Mouse (Mus musculus) thymus, postnatal 14 days (tissue): ENCODE measurements around the gene Exph5.

Experiments
- DNase-seq: peaks from one replicate; pipeline ENCODE4 v3.0.0; 2021

Gene Exph5

DNA sequence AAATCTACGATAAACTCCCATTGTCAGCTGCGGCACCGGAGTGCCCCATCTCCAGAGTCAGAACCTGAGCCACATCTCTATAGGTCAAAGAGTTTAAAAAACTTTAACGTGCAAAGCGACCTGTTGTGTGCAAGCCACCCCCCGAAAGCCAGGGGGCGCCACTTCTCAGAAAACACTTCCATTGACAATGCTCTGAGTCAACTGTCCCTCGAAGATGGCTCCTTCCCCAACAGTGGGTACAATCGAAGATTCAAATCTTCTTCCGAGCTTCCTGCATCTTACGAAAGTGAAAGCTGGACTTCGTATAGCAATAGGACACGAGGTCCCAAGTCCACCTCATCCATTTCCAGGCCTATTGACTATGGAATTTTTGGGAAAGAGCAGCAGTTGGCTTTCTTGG is 75.3 kb downstream of the Exph5 start:
- DNase-seq = peak; percentile 43

DNA sequence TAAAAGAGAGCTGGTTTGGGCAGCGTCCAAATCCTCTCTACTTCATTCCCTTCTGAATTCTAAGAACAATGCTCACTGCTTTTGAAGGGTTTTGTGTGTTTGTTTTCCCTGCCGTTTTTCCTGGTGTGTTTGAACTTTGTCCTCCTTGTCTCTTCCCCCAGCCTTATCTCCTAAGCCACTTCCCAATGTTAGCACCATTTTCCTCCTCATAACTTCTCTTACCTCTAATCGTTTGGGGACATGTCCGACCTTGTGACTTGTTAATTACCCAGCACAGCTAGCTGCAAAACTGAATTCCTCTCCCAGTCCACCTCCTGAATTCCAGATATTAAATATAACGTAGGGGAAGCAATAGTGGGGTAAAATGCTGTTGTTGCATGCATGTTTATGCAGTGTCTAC is 76.1 kb downstream of the Exph5 start:
- DNase-seq = no peak

DNA sequence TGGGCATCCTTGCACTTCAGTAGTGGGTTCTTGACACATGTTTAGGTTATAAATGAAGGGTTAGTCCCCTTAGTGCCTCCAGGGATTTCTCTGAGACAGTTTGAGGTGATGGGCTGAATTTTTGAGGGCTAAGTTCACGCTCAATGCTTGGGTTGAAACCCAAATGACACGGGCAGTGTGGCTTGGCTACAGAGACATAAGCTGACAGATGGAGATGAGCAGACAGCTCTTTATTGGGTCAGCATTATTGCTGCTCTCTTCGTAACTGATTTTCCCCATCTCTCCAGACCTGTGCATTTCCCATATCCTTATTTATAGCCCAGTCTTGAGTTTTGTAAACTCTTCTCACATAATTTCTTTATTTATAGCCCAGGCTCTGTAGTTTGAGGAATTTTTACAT is 76.7 kb downstream of the Exph5 start:
- no peak for DNase-seq

DNA sequence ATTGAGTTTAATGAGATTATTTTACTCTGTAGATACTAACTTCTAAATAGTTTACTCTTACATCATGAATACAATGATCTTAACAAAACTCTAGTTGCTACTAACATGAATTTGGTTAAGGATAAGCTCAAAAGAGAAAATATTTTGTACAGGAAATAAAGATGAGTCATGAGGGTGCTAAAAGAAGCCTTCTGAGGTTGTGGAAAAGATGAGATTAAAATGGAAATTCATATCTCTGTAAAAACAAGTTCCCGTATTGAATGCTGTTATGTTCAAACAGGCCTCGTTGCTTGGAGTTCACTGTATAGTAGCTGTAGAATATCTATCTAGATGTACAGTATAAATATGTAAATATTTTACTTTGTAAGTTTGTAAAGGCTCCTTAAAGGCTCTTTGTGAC is 79.1 kb downstream of the Exph5 start:
- no peak for DNase-seq

DNA sequence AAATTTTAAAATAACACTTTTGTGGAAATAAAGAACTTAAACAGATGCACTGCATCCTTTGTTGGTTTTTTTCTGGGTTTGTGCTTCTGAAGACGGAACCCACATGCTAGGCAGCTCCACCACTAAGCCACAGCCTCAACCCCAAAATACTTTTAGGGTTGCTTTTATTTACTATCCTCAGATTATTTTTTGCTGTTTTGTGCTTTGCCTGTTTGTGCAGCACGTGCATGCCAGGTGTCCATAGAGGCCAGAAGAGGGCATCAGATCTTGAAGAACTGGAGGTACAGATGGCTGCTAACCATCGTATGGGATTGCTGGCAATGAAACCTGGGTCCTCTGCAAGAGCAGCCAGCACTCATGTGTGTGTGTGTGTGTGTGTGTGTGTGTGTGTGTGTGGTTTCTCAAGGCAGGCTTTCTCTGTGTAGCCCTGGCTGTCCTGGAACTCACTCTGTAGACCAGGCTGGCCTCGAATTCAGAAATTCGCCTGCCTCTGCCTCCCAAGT is 79.7 kb downstream of the Exph5 start:
- peak; percentile 11 for DNase-seq

DNA sequence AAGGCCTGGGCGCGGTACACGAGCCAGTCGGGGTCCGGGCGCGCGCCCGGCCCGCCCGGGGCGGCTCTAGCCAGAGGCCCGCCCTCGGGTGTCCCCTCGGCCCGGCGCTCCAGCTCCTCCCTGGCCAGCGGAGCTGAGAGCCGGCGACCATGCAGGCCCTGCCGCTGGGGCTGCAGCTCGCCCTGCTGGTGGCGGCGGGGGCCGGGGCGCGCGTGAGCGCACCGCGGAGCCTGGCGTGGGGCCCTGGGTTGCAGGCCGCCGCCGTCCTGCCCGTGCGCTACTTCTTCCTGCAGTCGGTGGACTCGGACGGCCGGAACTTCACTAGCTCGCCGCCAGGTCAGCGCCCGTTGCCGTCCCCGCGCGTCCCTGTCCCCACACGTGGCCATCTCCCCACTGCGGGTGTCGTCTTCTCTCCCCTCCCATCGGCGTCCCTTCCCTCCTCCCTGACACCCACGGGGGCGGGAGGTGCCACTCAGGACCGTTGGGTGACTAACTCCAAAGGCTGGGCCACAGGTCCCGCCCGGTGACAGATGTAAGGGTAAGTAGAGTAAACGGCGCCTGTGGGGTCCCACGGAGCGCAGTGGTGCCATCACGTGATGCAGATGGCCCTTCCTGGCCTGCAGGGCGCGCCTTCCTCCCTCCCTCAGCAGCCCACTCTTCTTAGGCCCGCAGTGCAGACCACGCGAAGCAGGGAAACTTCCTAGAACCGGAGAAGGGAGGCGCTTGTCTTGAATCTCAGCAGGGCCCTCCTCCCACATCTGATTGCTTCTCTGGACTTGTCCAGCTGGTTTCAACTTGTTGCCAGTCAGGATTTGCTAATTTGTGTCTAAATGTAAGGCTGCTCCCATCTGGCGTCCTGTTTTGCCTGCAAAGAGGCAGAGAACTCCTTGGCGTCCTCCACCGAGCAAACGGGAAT is 82.7 kb downstream of the Exph5 start, which contains the start of gene Kdelc2:
Gene Kdelc2 (plus strand): TSS at position 75 of the 916 bp plus-strand sequence.
- DNase-seq = peak; percentile 37

DNA sequence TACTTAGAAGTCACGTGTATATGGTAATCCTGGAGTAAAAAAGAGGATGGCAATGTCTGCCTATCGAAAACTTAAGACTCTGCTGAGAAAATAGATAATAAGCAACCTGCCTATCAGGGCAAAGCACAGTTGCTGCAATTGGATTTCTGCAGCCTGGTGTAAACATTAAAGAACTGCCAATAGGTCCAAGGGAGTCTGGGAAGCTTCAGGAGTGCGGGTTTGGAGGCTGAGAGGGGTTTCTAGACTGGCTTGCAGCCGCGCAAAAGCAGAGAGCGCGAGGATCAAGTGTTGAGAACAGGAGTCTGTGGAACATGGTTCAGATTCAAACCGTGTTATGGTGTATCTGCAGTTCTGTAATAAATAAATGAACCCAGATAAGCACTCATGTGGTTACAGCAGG is 83.4 kb downstream of the Exph5 start:
- no peak for DNase-seq

DNA sequence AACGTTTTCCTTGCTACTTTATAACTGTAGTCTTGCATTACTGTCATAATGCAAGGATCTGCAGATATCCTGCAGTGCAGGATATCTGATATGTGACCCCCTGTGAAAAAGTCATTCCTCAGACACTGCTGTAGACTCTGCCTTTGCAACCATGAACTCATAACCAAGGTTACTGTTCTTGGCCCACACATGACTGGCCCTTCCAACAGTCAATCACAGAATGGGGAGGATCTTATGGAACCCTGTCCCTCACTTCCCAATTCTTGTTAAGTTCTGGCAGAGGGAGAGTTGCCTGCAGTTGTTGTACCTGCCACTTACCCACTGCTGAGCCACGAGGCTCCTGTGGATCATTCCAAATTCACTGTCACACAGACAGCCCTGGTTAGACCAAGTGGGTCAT is 86.0 kb downstream of the Exph5 start:
- no peak for DNase-seq

DNA sequence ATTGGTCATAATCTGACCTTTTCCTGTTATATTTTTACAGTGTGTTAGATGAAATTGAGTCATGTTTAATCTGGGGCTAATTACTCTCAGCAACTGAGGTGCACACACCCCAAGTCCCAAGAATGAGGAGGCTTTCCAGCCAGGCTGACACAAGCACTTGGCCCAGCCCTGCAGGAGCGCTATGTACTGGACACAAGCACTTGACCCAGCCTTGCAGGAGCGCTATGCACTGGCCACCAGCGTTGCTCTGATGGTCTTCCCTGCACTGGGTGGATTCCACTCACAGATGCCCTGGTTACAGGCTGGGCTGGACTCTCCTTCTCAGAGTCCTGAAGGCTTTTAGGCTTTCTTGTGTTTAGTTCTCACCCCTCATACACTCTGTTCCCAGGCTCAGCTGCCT is 87.6 kb downstream of the Exph5 start:
- no peak for DNase-seq

DNA sequence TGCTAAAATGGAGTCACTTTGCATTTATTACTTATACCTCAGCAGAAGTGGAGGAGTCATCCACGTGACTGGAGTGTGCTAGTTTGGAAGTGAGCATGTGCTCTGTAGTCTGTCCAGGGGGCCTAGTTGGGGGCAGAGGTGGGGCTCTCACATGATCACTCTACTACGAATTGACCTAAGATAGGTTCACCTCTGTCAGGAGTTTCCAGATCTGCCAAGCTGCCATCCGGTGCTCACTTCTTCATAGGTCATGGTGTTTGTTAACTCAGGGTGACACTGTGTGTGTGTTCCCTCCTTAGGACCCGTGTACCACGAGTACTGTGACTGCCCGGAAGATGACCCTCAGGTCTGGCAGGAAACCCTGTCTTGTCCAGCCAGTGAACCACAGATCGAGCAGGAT is 88.7 kb downstream of the Exph5 start:
- DNase-seq = no peak

DNA sequence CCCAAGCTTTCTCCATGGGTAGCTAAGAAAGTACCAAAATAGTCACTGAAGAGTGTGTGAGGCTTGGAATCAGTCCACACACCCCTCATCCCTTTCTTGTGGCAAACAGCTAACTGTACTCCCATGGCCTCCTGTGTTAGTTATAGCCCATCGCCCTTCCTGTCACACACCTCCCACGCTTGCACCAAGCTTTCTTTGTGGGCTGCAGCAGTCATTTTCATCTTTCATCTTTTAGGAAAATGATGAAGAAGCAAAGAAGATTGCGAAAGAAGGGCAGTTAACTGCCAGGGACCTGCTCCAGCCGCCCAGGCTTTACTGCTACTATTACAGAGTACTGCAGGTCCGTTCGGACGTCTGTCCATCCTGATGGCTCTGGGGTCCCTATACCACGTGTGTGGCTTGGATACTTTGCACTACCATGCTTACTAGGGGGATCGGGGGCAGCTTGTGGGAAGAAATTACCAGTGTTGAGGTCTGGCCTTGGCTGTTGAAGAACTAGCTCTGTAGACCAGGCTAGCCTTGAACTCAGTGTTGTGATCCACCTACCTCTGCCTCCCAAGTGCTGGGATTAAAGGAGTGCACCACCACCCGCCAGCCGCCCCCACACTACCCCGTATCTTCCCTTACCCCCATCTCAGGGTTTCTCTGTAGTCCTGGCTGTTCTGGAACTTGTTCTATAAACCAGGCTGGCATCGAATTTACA is 96.4 kb downstream of the Exph5 start:
- DNase-seq = no peak

DNA sequence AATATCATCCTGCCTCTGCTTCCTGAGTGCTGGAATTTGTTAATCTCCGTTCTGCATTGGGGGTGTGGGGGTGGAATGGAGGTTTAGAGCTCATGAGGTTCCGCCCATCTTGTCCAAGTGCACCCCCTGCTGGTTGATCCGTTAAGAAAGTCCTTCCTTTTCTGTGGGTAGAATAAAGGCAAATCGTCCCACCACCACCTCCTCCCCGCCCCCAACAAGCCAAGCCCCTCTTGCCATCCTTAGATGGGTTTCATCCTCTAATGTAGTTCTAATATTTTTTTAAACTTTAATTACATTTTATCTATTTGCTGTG is 96.9 kb downstream of the Exph5 start:
- peak; percentile 78 for DNase-seq

DNA sequence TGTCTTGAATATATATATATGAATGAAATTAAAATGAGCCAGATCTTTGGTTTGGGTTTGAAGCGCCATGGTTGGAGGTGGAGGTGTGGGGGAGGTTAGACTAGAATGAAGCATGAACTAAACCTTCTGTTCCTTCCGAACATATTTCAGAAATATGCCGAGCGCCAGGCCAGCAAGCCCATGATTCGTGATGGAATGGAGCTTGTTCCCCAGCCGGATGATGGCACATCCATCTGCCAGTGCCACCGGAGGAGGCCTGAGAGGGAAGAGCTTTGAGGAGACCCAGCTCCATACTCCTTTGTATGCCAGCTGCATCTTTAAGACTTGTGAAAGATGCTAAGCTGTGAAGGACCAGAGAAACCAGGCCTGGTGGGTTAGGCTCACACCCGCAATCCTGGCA is 98.1 kb downstream of the Exph5 start:
- DNase-seq = no peak

DNA sequence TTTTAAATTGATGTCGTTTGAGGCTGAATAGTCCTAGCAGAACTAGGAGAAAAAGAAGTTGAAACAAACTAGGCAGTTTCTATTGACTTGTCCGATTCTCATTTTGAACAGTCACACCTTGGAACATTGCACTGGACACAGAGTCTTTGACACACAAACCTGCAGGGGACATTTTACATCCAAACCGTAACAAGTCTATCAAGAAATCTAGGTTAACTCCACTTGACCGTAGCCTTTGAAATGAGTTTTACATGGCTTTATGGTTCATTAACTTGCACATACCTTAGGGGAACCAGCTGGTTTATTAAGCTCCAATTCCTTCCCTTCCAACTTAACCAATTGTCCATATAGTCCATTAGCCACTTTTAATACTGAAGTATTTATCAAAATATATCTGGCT is 99.2 kb downstream of the Exph5 start:
- DNase-seq = no peak

DNA sequence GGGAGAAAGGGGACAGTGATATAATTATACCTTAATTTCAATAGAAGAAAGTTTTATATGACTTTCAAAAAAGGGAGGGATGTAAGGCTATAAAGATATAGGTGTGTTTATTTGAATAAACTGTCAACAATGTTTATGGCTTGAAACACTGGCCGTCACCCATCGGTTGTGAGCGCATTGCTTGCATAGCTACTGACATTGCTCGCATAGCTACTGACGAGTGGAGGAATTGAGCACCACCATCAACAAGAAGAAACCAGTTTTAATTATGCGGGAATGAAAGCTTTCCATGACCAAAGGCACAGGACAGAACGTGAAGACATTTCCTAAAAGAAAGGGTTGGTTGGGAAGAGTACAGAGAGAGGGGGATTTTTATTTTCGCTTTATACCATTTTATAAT is 99.7 kb downstream of the Exph5 start:
- no peak for DNase-seq

DNA sequence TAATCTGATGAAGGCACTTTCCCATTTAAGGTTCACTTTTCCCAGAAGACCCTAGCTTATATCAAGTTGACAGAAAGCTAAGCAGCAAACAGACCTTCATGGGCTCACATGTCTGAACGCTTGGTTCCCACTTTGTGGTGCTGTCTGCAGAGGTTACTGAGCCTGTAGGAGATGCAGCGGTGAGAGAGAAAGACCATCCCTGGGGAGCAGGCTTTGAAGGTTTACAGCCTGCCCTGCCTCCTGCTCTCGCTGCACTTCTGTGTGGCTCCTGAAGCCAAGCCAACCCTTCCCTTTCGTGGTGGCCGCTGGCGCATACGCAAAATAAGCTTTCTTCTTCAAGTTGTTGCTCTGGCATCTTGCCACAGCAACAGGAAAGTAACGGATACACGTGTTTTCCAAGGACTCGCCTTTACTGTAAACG is 100.8 kb downstream of the Exph5 start, which contains the start of gene 4930550C14Rik:
Gene 4930550C14Rik (plus strand): TSS at position 35 of the 421 bp plus-strand sequence.
- no peak for DNase-seq

DNA sequence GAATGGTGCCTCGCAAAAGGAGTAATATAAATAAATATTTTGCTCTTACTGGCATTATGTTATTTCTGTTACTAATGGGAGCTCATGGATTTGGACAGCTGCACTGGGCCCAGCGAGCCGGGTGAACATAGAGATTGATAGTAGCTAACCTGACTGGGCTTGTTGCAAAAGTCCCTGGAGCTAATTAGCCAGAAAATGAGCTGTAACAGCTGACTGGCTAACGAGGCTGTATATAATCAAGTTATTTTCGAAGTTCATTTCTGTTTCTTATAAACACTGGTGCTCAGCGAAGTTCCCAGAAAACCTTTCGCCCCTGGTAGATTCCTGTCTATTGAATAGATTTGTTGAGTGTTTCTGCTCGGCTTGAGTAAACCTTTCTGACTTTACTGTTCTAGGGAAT is 101.5 kb downstream of the Exph5 start:
- no peak for DNase-seq

DNA sequence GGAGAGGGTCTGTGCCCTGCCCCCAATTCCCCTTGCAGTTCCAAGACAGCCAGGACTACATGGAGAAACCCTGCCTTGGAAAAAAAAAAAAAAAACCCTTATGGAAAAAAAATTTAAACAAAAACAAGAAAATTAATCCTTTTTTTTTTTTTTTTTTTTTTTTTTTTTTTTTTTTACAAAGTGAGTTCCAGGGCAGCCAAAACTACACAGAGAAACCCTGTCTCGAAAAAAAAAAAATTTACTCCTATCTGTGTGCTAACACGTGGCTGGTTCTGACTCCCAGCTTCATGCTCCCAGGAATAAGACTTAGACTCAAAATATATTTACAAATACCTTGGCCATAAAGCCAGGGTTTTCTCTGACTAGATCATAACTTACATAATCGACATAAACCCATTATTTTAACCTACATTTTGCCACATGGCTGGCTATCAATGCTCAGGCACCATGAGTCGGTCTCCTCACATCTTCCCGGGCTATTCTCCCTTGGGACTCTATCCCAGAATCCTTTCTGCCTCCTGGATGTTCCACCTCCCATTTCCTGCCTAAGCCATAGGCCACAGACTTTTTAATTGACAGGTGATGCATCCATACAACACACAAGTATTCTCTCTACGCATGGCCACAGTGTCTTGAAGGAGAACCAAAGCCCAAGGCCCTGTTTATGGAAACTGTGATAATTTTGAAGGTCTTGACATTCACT is 102.7 kb downstream of the Exph5 start:
- no peak for DNase-seq

DNA sequence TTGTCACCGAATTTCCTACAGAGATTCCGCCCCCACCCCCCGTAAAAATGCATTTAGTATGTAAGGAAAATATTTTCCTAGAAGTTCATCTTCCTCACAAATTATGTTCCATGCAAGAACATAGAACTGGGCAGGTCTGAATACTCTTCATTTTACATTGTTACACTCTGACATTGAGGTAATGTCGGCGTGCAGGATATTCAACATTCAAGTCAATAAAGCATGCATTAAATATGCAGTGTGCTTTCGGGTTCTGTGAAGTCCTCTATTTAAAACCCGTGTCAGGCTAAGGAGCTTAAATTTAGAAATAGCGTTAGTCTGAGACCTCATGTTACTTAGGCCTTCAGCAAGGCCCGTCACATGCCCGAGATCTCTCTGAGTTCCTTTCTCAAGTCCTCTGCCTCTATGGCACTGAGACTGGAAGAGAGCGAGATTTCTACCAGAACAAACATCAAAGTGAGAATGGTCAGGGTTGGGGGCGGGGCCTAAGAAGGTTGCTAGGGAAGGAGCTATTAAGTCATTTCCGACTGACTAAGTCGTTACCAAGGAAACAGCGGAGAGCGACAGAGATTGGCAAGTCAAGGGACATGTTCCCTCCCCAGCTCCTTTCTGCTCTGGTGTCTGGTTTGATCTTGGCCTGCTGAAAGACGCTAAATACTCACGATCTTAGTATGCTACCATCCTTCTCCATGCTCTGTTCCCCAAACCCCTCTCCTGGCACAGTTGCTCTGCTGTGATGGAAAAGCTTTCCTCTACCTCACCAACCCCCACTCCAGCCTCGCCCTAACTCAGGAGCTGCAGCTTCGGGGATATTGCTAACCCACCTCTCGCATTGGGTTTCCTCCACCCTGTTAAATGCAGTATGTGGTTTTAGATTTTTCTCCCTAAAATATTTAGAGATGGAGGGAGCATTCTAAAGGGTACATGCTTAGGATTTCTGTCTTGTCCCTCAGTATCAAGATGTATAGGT is 103.6 kb downstream of the Exph5 start:
- peak; percentile 89 for DNase-seq

DNA sequence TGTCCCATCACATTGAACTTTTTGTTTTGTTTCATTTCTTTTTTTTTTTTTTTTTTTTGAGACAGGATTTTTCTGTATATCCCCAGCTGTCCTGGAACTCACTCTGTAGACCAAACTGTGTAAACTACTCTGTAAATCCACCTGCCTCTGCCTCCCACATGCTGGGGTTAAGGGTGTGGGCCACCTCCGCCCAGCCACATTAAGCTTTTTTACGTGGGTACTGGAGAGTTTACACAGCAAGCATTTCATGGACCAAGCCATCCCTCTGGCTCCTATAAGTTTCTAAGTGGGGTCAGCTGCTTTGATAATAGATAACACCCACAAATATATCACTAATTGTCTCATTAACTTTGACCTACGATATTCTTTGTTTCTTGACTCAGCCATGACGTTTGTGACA is 107.1 kb downstream of the Exph5 start:
- DNase-seq = no peak

DNA sequence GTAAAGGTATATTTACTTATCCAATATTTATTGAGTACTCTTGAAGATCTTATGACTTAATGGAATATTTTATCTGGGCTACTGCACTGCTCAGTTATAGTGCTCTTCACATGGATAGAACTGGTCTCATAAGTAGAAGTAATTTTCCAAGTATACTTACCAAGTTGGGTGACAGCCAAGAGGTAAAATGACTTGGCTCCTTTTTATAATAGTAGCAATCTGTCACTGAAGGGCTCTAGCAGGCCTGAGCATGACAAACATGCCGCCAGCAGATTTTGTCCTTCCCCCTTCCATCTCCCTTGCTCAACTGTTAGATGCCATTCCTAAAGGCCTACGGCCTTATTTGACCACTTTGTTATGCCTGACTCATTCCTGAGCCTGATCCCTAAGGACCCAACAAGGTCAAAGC is 107.5 kb downstream of the Exph5 start:
- DNase-seq = no peak

DNA sequence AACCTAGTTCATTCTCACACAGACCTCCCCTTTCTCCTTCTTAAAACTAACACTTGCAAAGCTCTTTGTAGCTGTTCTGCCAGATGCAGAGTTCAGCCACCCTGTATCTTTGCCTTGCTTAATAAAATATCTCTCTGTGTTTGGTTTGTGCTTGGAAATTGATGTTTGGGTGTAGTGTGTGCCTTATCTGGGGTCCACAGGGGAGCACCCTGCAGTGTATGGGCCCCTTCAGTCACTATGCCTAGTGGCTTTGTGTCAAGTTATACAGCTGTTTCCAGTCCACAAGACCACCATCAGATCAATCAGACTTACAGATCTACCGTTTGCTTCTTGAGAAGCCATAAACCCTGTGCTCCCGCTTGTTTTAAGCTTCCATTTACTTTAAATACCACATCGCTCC is 108.0 kb downstream of the Exph5 start:
- no peak for DNase-seq
